Mouse (Mus musculus) small intestine, adult 2 months (tissue): Measurements from ENCODE around the gene AC141477.1.

ENCODE experiments used
- CTCF ChIP-seq: fragments of 200-500 bp; IDR thresholded peaks from 2 replicates; pipeline ENCODE4 v1.5.1; 2012; ENCODE audit warnings: low read depth, mild to moderate bottlenecking, control low read depth, inconsistent platforms, low read length, moderate library complexity, mixed read lengths; ENCODE audit not compliant: insufficient replicate concordance, insufficient read length; ENCODE audit errors: extremely low read depth
- POLR2A ChIP-seq: fragments of 200-500 bp; IDR thresholded peaks from 2 replicates; pipeline ENCODE4 v1.6.1; 2012; ENCODE audit warnings: low read depth, mild to moderate bottlenecking, control low read depth, inconsistent platforms, low read length, moderate library complexity

GRCm38 (mm10) chr10:76486302-76486701, 46.1 kb upstream of the AC141477.1 start:
- TF ChIP-seq CTCF (no peak), POLR2A (no peak)
